Mouse (Mus musculus) adrenal gland, postnatal 25 days (tissue): ENCODE results near the gene Naa35. TPM values are rescaled to one million over a fixed set of nuclear protein-coding genes. Genes with fewer than 3 reads are reported as not detected.

ENCODE experiments used
- DNase-seq: peaks from one replicate; pipeline ENCODE4 v3.0.0; 2021; ENCODE audit warnings: mixed read lengths
- total RNA-seq: library from RNA; stranded (reverse); gene quantifications from 2 replicates; pipeline ENCODE4 v1.2.3, GENCODE M21; 2021

The Naa35 gene
- total RNA-seq, 1 experiment from 2014 or later, result 68.0 TPM

DNA sequence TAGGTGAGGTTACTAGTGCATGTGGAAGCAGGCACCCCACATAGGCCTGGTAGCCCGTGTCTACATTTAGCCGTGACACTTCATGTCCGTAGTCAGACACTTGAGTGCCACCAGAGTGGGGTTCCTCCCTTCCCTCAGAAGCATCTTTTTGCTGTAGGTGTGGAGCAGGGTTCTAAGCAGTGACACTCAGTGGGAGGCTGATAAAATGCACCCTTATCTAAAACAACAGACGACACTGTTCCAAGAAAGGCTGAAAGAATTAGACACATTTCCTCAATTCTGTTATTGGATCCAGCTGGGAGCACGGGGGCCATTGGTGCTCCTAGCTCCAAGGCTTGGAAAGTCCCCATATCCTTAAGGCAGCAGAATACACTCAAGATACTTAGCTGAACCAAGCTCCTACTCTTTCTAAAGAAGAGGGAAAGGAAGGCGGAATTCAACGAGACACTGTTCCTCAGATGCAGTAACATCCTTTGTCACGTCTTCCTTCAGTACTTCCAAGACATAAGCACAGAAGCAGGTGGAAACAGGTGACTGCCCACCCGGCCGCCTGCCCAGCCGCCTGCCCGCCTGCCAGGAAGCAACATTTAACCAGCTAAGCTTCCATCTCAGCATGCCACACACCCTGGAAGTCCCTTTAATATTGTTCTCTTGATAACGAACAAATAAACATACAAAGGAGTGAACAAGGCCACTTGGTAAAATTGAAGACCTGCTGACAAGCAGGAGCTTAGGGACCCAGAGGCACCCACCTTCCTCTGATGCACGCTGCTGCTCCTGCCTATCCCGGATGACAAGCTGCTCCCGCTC, 54.5 kb downstream of the Naa35 start:
- no peak for DNase-seq

GRCm38 (mm10) chr13:59640178-59640440, 55.0 kb downstream of the Naa35 start:
- DNase-seq, result peak; percentile 13

- DNase-seq, result no peak
Measured at GRCm38 (mm10) chr13:59642818-59643217, 57.8 kb downstream of the Naa35 start.

DNA sequence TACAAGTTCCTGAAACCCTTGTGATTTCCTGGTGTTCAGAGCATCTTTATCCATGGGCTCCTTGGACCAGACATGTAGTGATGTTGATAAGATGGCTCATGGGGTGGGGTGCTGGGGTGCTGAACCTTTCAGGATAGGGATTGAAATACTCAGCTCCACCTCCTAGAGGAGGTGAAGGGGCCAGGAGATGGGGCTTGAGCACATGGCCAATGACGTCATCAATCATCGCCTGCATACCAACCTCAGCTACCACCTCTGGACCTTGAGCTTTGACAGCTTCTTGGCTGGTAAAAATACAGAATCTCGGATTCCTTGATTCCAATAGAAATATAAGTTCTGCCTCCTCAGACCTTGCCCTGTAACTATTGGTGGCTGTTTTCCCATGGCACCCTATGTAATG, 60.4 kb downstream of the Naa35 start:
- DNase-seq, result no peak

DNA sequence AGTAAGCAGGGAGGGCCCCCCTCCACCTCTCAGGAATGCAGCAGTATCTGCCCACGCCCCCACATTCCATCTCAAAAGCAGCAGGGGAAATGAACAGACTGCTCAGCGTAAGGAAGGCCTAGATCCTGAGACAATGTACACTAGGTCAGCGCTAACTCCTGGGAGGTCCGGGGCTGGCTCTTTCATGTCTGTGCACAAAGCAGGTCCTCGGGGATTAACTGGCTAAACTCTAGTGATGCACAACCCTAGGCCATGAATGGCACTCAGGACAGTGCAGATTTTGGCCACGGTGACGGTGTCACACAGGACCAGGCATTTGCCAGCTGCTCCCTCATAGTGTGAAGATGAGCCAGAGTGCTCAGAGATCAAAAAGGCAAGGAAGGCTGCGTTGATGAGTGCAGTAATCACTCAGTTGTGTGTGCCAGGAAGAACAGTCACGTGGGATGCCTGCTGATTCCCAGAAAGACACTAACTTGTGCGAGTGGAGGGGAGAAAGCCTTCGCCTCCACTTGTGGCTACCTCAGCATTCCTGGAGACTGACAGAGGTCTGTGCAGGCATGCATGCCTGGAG, 61.7 kb downstream of the Naa35 start:
- no peak for DNase-seq

DNA sequence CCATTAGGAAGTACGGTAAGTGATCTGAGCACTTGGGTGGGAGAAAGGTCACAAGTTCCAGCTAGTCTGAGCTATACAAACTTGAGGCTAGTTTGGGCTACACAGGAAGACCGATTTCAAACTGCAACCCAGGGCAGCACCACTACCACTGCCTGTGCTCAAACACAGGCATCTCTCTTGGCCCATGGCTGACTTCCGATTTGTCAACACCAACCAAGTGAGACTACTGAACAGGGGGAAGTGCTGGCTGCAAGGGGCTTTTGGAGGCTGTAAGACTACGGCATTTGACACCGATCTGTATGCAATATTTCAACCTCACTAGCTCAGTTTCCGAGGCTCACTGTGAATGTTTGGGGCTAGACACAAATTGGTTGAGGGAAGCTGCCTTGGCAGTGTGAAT, 62.4 kb downstream of the Naa35 start:
- DNase-seq, result no peak

- DNase-seq, result no peak
Measured at GRCm38 (mm10) chr13:59648598-59648997, 63.5 kb downstream of the Naa35 start.

- no peak for DNase-seq
Measured at GRCm38 (mm10) chr13:59649781-59650180, 64.7 kb downstream of the Naa35 start.

DNA sequence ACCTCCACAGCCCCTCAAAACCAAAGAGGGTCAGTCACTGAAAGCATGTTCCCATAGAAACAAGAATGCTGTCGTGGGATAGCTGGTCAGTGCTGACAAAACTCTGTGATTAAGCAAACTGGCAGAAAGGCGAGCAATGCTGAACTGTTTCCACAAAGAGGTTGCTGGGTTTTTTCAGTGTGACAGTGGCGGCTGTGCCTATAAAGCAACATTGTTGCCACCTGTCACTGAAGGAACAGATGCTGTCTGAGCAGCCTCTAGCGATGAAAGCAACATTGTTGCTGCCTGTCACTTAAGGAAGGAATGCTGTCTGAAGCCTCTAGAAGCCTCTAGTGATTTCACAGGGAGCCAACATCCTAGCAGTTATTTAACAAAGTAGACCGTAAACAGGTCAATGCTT, 67.6 kb downstream of the Naa35 start:
- DNase-seq, result no peak

DNA sequence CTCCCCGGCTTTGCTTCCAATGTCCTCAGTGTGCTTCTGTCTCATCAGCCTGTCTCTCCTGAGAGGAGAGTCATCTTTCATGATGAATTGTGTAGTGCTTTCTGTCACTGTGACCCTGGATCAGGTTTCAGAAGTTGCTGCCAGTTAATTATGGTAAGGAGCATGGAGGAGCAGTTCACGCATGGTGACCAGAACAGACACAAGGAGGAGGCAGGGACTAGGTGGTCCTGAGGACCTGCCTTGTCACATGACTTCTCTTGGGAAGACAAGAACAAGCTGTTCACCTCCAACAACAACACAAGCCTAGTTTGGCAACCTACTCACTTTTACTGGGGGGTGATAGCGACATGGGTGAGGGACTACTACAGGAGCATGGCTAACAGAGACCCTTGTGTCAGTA, 68.1 kb downstream of the Naa35 start:
- no peak for DNase-seq

GRCm38 (mm10) chr13:59654465-59654864, 69.4 kb downstream of the Naa35 start:
- no peak for DNase-seq

GRCm38 (mm10) chr13:59655718-59656315, 70.8 kb downstream of the Naa35 start:
- DNase-seq, result no peak

DNA sequence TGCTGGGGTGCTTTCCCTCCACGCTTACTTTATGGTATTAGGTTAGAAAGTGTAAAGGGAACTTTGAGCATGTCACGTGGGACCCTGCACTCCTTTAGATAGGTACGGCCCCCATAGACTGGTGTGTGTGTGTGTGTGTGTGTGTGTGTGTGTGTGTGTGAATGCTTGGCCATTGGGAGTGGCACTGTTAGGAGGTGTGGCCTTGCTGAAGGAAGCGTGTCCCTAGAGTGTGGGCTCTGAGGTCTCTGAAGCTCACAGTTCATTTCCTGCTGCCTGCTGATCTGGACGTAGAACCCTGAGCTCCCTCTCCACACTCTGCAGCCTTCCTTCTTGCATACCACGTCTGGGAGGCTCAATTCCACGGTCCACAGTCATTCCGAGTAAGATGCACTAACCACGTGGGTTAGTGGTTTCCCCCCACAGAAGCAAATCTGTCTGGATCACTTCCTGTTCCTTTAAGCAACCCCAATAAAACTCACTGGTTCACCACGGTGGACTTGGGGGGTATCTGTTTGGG, 71.3 kb downstream of the Naa35 start:
- DNase-seq, result no peak

DNA sequence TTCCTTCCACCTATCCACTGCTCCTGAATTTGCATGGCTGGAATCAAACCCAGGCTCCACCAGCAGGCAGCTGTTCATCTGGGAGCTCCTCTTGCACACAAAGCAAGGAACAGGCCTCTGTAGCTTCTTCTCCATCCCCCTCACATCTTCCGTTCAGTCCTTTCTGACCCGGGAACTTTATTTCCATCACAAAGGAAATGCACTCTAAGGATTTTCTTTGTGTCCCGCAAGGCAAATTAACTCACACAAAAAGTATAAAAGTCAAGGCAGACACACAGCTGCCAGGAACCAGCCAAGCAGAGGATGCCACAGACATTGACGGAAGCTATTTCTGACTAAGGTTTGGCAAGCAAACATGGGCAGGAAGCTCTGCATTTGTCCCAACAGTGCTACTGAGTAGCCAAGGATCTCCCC, 71.9 kb downstream of the Naa35 start:
- no peak for DNase-seq

DNA sequence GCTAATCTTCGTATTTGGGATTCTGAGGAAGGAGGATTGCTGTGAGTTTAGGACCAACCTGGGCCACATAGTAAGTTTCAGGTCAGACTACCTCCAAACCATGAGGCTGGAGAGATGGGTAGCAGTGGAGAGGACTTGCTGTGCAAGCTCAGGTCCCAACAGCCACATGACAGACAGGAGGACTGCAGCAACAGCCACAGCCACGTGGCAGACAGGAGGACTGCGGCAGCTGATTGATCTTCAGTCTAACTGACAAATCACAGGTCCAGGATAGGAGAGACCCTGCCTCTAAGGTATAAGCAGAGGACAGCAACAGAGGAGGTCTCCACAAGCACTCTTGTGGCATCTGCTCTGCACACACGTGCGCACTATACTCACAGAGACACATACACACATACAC, 72.7 kb downstream of the Naa35 start:
- DNase-seq, result no peak

GRCm38 (mm10) chr13:59660371-59660770, 75.3 kb downstream of the Naa35 start:
- no peak for DNase-seq

DNA sequence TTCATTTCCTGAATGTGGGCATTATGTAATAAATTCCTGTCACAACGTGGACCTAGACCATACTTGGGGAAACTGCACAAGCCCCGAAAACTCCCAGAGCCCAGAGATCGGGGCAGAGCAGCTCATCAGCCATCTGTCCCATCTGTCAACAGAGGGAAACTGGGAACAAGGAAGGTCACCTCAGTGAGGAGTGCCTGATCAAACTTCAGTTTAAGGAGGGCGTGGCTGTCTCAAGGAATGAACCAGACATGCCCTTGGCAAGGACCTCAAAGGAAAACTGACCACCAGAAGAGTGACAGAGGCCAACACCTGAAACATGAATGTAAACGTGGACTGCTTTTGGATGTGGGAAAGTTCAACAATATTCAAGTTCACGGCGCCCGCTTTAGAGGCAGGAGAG, 76.3 kb downstream of the Naa35 start:
- DNase-seq, result no peak

DNA sequence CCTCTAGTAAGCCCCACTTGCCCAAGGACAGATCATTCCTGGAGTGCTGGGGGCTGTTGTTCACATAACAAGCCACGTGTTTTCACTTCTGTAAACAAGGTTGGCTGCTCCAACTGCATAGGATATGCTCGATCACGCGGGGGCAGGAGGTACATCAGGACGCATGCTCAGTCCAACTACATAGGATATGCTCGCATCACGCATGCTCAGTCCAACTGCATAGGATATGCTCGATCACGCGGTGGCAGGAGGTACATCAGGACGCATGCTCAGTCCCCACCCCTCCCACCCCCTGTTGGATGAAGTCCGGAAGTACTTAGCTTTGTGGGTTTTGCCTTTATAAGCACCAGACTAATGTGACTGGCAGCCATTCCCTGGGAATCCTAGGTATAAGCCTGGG, 76.9 kb downstream of the Naa35 start:
- DNase-seq, result no peak

DNA sequence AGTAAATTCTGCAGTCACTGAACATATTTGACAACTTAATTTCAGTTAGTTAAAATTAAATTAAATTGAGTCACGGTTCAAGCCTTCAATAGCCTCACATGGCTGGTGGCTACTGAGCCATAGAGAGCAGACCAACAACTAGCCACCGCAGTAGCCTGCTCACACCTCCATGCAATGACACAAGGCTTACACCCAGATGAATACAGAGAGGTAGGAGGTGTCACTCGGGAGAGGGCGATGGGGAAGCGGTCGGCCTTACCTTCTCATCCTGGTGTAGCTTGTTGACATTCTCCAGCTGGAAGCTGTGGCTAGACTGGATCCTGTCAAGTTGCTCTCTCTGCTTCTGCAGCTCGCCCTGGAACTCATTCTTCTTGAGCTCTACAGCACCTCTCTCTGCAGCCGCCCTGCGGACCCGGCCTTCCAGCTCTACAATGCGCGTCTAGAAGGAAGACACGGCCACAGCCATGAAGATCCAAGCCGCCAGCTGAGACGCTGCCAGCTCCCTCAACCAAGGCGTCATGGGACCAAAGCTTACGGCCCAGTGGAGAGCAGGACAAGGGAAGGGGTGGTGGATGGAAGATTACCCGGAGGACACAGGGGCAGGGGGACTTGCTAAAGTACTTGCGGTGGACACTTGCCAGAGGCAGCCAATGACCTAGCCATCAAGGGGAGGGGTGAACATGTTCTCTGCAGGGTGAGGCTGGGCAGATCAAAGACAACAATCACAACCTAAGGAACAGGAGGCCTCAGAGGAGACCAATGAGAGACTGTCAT, 79.1 kb downstream of the Naa35 start:
- DNase-seq, result no peak

DNA sequence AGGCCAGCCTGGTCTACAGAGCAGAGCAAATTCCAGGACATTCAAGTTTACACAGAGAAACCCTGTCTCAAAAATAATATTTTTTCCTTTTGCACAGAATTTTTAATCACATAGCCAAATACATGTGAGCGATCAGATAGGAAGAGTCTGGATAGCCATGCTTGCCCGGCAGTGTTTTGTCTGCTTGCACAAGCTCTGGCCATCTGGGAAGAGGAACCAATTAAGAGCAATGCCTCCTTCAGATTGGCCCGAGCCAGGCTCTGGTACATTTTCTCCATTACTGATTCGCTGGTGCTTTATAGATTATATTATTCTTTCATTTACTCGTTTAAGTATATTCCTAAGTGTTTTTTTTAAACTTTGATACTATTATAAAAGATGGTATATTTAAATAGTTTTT, 82.7 kb downstream of the Naa35 start:
- no peak for DNase-seq

- no peak for DNase-seq
Measured at GRCm38 (mm10) chr13:59668501-59669093, 83.5 kb downstream of the Naa35 start.

DNA sequence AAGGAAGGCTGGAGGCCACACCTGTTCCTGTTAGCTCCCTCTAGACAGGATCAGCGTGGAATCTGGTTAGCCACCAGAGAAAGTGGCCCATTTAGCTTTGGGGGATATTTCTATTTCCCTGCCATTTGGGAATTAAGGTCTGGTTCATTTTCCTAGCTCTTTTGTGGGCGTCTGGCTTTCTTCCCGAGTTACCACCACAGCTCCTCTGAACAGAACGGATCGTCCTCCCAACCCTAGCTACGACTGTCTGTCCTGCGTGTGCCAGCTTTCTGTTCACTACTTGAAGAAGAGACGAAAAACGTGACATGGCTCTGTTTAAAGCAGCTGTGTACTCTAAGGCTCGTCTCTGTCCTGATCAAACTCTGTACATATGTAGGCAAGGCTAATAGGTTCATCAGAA, 84.9 kb downstream of the Naa35 start:
- DNase-seq, result no peak

DNA sequence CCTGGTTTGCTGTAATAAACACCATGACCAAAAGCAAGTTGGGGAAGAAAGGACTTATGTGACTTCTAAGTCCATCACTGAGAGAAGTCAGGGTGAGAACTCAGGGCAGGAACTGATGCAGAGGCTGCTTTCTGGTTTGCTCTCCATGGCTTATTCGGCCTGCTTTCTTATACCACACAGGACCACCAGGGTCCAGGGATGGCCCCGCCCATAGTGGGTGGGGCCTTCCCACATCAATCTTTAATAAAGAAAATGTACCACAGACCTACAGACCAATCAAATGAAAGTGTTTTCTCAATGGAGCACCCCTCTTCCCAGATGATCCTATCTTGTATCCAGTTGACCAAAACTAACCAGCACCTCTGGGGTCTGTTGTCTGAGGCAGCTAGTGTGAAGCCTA, 86.5 kb downstream of the Naa35 start:
- DNase-seq, result no peak
